Mouse (Mus musculus) 416B (cell line): ENCODE measurements around the gene Cyp2j8.
"Not testable (repeated sequence)": the region's sequence is repeated elsewhere in the genome, so short reads cannot be mapped to it uniquely, and the experiment has no call there.

Source experiments
- DNase-seq: peaks from one replicate; pipeline ENCODE4 v3.0.0; 2011; ENCODE audit warnings: low read depth

Gene Cyp2j8

DNA sequence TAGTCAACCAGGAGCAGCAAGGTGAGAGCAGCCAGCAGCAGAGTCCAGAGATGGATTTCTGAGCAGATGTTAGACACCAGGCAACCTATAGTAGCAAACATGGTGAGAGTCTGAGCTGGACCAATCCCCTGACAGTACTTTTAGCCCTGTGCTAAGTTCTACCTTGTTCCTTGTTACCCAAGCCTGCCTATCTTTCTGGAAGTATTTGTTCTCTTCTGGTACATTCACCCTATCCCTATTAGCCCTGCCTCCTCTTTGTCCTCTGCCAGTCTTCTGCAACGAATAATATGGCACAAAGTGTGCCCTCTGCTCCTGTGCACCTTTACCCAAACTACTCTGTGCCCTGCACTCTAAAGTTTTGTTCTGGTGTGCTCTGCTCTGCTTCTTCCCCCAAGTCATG is at the start of gene Cyp2j8:
Gene Cyp2j8, minus strand, starts transcription at position 101 of the 400 bp plus-strand sequence.
- no peak for DNase-seq

GRCm38 (mm10) chr4:96553133-96553819 is 46.1 kb upstream of the Cyp2j8 start, which contains the start of gene Cyp2j6:
Gene Cyp2j6 (minus strand): TSS chr4:96553661.
- no peak for DNase-seq

DNA sequence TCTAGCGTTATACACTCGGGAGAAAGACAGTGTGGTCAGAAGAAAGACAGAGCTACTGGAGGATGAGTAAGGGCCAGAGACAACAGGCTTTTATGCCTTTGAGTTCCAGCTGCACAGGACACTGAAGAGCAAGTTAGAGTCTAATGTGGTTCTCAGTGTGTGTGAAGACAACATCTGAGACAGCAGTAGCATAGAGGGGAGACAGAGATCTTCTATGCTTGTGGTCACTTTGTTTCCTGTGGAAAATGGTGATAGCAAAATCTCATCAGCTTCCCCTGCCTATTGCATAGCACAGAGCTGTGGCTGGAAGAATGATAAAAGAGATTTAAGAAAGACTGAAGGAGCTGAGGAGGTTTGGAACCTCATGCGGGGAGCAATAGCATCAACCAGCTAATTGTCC is 44.4 kb upstream of the Cyp2j8 start:
- no peak for DNase-seq

GRCm38 (mm10) chr4:96545976-96546375 is 38.8 kb upstream of the Cyp2j8 start:
- no peak for DNase-seq

- DNase-seq: peak; percentile 8
These were observed 18.6 kb upstream of the Cyp2j8 start for GRCm38 (mm10) chr4:96525772-96526171.

DNA sequence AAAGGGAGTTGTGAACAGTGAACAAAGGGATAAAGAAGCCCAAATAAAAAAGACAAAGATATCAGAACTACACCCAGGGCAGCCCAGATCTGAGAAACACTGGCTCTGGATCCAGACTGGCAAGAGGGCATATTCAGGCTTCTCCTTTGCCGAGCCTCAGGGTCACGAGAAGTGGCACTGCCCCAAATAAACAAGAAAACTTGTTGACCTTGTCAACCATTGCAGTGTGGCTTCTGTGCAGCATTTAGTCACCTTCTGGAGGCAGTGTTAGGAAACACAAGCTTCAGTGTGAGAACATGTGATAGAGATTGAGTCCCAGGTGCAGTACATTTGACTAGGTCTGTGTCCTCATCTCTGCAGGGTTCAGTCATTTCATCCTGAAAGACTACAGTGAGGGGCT is 15.1 kb upstream of the Cyp2j8 start:
- DNase-seq: no peak

DNA sequence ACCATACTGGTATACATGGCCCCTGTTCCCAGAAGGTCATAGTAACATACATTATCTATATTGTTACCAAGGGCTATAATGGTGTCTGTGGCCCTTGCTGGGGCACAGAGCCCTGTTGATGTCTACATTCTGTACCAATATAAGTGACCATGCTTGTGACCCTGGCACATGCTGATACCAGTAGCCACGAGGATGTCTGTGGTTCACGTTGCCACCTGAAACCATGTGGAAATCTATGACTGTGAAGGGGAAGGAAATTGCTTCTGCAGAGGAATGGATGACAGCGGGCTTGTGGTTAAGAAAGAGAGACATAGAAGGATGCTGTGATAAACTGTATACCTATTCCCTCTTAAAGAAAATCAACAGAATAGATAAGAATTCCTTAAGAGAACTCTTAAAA is 2.9 kb upstream of the Cyp2j8 start:
- DNase-seq: peak; percentile 2

DNA sequence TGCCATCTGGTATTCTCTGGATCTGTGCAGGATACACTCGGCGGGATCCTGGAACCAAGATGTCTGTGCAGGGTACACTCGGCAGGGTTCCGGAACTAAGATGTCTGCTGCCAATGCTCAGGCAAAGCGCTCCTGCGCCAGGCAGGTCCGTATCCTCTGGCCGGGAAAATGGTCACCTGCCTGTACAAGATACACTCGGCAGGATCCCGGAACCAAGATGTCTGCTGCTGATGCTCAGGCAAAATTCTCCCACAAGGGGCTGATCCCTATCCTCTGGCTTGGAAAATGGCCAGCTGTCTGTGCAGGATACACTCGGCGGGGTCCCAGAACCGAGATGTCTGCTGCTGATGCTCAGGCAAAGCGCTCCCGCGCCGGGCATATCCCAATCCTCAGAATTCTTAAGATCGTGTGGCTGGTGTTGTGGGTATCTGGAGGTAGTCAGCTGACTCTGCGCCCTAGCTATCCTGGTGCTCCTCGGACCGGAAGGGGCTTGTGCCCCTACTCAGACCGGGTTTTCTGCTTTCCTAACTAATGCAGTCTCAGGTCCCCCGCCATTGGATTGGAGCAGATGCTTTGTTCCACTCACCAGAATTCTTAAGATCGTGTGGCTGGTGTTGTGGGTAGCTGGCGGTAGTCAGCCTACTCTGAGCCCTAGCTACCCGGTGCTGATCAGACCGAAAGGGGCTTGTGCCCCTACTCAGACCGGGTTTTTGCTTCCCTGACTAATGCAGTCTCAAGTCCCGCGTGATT is 43.7 kb downstream of the Cyp2j8 start:
- DNase-seq: not testable (repeated sequence)
